In the genomic region with DNA sequence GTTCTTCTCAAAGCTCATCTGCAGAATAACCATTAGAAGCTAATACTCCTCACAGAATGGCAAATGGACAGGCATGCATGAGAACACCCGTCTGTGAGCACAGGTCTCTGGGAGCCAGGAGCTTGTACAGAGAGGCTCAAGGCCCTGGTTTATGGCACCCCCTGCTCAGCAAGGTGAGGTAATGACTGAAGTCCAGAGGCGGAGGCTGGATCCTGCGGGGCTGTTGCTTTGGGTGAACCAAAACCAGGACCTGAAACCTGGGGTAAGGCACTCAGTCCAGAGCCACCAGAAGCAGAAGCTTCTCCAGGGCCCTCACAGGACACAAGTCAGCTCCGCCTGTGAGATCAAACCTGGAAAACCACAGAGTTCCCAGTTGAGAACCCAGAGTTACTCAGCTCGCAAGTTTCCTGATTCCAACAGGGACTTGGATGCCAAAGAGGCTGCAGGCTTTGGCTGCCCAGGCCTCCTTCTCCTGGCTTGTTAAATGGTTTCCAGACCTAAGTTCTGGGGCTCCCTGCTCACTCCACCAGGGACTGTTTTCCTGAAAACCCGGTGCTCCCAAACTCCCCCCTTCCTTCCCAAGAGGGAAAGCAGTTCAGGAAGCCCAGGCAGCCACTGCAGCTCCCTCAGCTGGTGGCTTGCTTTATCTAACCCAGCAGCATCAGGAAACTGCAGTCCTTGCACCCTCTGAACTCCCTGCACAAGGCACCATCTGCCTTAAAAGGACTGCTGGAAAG, we compare ENCODE assay signal across 8 mouse cellular contexts. TPM values are rescaled to one million over a fixed set of nuclear protein-coding genes. Genes with fewer than 3 reads are reported as not detected.
DNase-seq lines count a peak whose midpoint lies in the region; ATAC-seq and TF ChIP-seq lines count a peak whose summit lies in the region.

No protein-coding gene starts in this region.

- H3K36me3 ChIP-seq in midbrain, embryonic 10.5 days, result peaks cover 32% of the 10 kb centered on the region
- no peaks in the 10 kb centered on the region for H3K36me3 ChIP-seq in midbrain, embryonic 13.5 days
- peaks cover 35% of the 10 kb centered on the region for H3K36me3 ChIP-seq in intestine, postnatal 0 days (ENCODE audit: control insufficient read depth, insufficient read depth)
- peaks cover 37% of the 10 kb centered on the region for H3K36me3 ChIP-seq in stomach, embryonic 14.5 days (ENCODE audit: control insufficient read depth, insufficient read depth, low read length)

- TF ChIP-seq POLR2A in embryonic fibroblast, embryonic 13.5 days (IDR thresholded peaks at IDR 0.05; ENCODE audit: low read depth, low read length), result no peak

- no peak overlapping the region for H3K4me2 ChIP-seq in midbrain, embryonic 13.5 days (replicated peaks)
- peak overlapping the region; percentile 30; the same call in 1 of the 2 replicates for H3K4me2 ChIP-seq in intestine, postnatal 0 days (replicated peaks; ENCODE audit: low read depth)
- no peak overlapping the region for H3K4me2 ChIP-seq in stomach, embryonic 14.5 days (replicated peaks; ENCODE audit: low read depth, low read length)

- no peak for ATAC-seq in midbrain, embryonic 13.5 days
- ATAC-seq in intestine, postnatal 0 days, result peak; percentile 85
- no peak for ATAC-seq in stomach, embryonic 14.5 days (ENCODE audit: insufficient number of reproducible peaks, insufficient read depth, low FRiP score, low read depth)

- no peaks in the 10 kb centered on the region for H3K9me3 ChIP-seq in midbrain, embryonic 10.5 days (replicated peaks)
- H3K9me3 ChIP-seq in midbrain, embryonic 13.5 days, result no peaks in the 10 kb centered on the region
- H3K9me3 ChIP-seq in intestine, postnatal 0 days (ENCODE audit: control insufficient read depth), result no peaks in the 10 kb centered on the region
- H3K9me3 ChIP-seq in stomach, embryonic 14.5 days (ENCODE audit: control insufficient read depth, low read depth, low read length), result no peaks in the 10 kb centered on the region

- peak; percentile 18; the same call in 1 of the 2 replicates for TF ChIP-seq CTCF in embryonic fibroblast, embryonic 13.5 days (IDR thresholded peaks at IDR 0.05; ENCODE audit: borderline replicate concordance, insufficient read depth, low read length)
- TF ChIP-seq CTCF in intestine, postnatal 0 days (IDR thresholded peaks at IDR 0.05; ENCODE audit: low read depth), result peak; percentile 70

- no peak for DNase-seq in midbrain, embryonic 10.5 days (ENCODE audit: low spot score)
- DNase-seq in layer of hippocampus, adult 9-11 months, result no peak
- DNase-seq in ovary, adult 18-20 months (ENCODE audit: low spot score), result no peak
- DNase-seq in cerebellum, postnatal 14 days, result no peak

- peak overlapping the region; percentile 5; the same call in 1 of the 2 replicates for H3K27ac ChIP-seq in midbrain, embryonic 10.5 days (replicated peaks)
- no peak overlapping the region for H3K27ac ChIP-seq in midbrain, embryonic 13.5 days
- H3K27ac ChIP-seq in embryonic fibroblast, embryonic 13.5 days (ENCODE audit: insufficient read depth, low read length), result peak overlapping the region; percentile 86
- H3K27ac ChIP-seq in intestine, postnatal 0 days (ENCODE audit: low read depth, low read length), result peak overlapping the region; percentile 70
- H3K27ac ChIP-seq in stomach, embryonic 14.5 days (ENCODE audit: low read length), result peak overlapping the region; percentile 50; the same call in 1 of the 2 replicates

- no peak overlapping the region for H3K9ac ChIP-seq in midbrain, embryonic 13.5 days (replicated peaks)
- H3K9ac ChIP-seq in intestine, postnatal 0 days (ENCODE audit: low read depth, low read length), result no peak overlapping the region; the same call in 1 of the 2 replicates
- H3K9ac ChIP-seq in stomach, embryonic 14.5 days (replicated peaks; ENCODE audit: low read depth, low read length), result no peak overlapping the region

- no peaks in the 10 kb centered on the region for H3K27me3 ChIP-seq in midbrain, embryonic 10.5 days (ENCODE audit: low read depth, poor library complexity, severe bottlenecking)
- no peaks in the 10 kb centered on the region for H3K27me3 ChIP-seq in midbrain, embryonic 13.5 days
- H3K27me3 ChIP-seq in intestine, postnatal 0 days (replicated peaks; ENCODE audit: control insufficient read depth, insufficient read depth, low read length), result no peaks in the 10 kb centered on the region
- no peaks in the 10 kb centered on the region for H3K27me3 ChIP-seq in stomach, embryonic 14.5 days (ENCODE audit: control insufficient read depth, insufficient read depth, low read length)

- WGBS in midbrain, embryonic 10.5 days, result 78% methylated on average over 6 of the region's 6 CpGs
- WGBS in midbrain, embryonic 13.5 days, result 78% methylated on average over 6 of the region's 6 CpGs
- WGBS in intestine, postnatal 0 days, result 28% methylated on average over 6 of the region's 6 CpGs
- WGBS in stomach, embryonic 14.5 days, result 70% methylated on average over 6 of the region's 6 CpGs

- no peak overlapping the region for H3K4me3 ChIP-seq in midbrain, embryonic 10.5 days
- no peak overlapping the region for H3K4me3 ChIP-seq in midbrain, embryonic 13.5 days (replicated peaks)
- H3K4me3 ChIP-seq in embryonic fibroblast, embryonic 13.5 days (ENCODE audit: insufficient read depth, low read length), result no peak overlapping the region
- H3K4me3 ChIP-seq in intestine, postnatal 0 days (ENCODE audit: low read depth, low read length), result no peak overlapping the region
- no peak overlapping the region for H3K4me3 ChIP-seq in stomach, embryonic 14.5 days (ENCODE audit: low read depth, low read length)

- H3K4me1 ChIP-seq in midbrain, embryonic 10.5 days, result peaks cover 53% of the 10 kb centered on the region
- peaks cover 28% of the 10 kb centered on the region for H3K4me1 ChIP-seq in midbrain, embryonic 13.5 days (replicated peaks)
- peaks cover 73% of the 10 kb centered on the region for H3K4me1 ChIP-seq in embryonic fibroblast, embryonic 13.5 days (ENCODE audit: control insufficient read depth, insufficient read depth, low read length)
- peaks cover 40% of the 10 kb centered on the region; the same call in 1 of the 2 replicates for H3K4me1 ChIP-seq in intestine, postnatal 0 days (replicated peaks; ENCODE audit: control insufficient read depth, insufficient read depth, low read length)
- peaks cover 40% of the 10 kb centered on the region for H3K4me1 ChIP-seq in stomach, embryonic 14.5 days (ENCODE audit: control insufficient read depth, insufficient read depth, low read length)

RNA-seq across cellular contexts. Expression of gene Myh9, which starts 28.2 kb away (rescaled TPM):
- polyA plus RNA-seq in midbrain, embryonic 10.5 days (2016; fragmentation: Nextera tagmentation; extraction: Ambion mirVana), result 29.0 and 29.4 TPM in 2 replicates
- polyA plus RNA-seq in midbrain, embryonic 13.5 days (2015; fragmentation: Nextera tagmentation; extraction: Ambion mirVana), result 11.8 and 14.1 TPM in 2 replicates
- 718 and 1,071 TPM in 2 replicates for polyA plus RNA-seq in embryonic fibroblast, embryonic 13.5 days (2011; ENCODE audit: insufficient read length, low read depth, missing spikeins)
- polyA plus RNA-seq in intestine, postnatal 0 days (2015; fragmentation: Nextera tagmentation; extraction: Ambion mirVana), result 25.7 and 27.7 TPM in 2 replicates
- polyA plus RNA-seq in stomach, embryonic 14.5 days (2014; fragmentation: Nextera tagmentation; extraction: Ambion mirVana), result 75.4 and 77.1 TPM in 2 replicates

RNA-seq across cellular contexts. Expression of gene Apol8, which starts 57.0 kb away (rescaled TPM):
- 0.07 and 0.12 TPM in 2 replicates for polyA plus RNA-seq in midbrain, embryonic 10.5 days (2016; fragmentation: Nextera tagmentation; extraction: Ambion mirVana)
- polyA plus RNA-seq in midbrain, embryonic 13.5 days (2015; fragmentation: Nextera tagmentation; extraction: Ambion mirVana), result 0.23 TPM in 1 of 2 replicates, not detected in the other
- polyA plus RNA-seq in embryonic fibroblast, embryonic 13.5 days (2011; ENCODE audit: insufficient read length, low read depth, missing spikeins), result 0.58 and 2.6 TPM in 2 replicates
- not detected in 2 replicates for polyA plus RNA-seq in intestine, postnatal 0 days (2015; fragmentation: Nextera tagmentation; extraction: Ambion mirVana)
- polyA plus RNA-seq in stomach, embryonic 14.5 days (2014; fragmentation: Nextera tagmentation; extraction: Ambion mirVana), result 0.55 TPM in 1 of 2 replicates, not detected in the other
